Mouse (Mus musculus): ENCODE data around the gene Pip4k2a. TPM values are rescaled to one million over a fixed set of nuclear protein-coding genes. Genes with fewer than 3 reads are reported as not detected.

The Pip4k2a gene
- polyA plus RNA-seq, 1 experiment from 2014 or later, result 8.6 TPM

- no peaks in the 10 kb centered on the region for H3K27me3 ChIP-seq (replicated peaks)
- no peak overlapping the region for H3K4me3 ChIP-seq
- H3K4me1 ChIP-seq (replicated peaks), result peaks cover 51% of the 10 kb centered on the region
- H3K9me3 ChIP-seq (replicated peaks), result no peaks in the 10 kb centered on the region
- no peak for ATAC-seq (ENCODE audit: insufficient number of reproducible peaks, low FRiP score)
- 79% methylated on average over 13 of the region's 13 CpGs for WGBS
- H3K9ac ChIP-seq, result no peak overlapping the region
- H3K27ac ChIP-seq (ENCODE audit: poor library complexity, severe bottlenecking), result no peak overlapping the region
- no peak overlapping the region for H3K4me2 ChIP-seq
- no peaks in the 10 kb centered on the region for H3K36me3 ChIP-seq
Measured at GRCm38 (mm10) chr2:18955671-18956070, 42.3 kb downstream of the Pip4k2a start.

- no peak overlapping the region for H3K4me3 ChIP-seq
- H3K4me1 ChIP-seq (replicated peaks), result peaks cover 48% of the 10 kb centered on the region
- H3K9ac ChIP-seq, result no peak overlapping the region
- no peak for ATAC-seq (ENCODE audit: insufficient number of reproducible peaks, low FRiP score)
- no peak overlapping the region for H3K27ac ChIP-seq (ENCODE audit: poor library complexity, severe bottlenecking)
- H3K27me3 ChIP-seq (replicated peaks), result no peaks in the 10 kb centered on the region
- no peak overlapping the region for H3K4me2 ChIP-seq
- H3K36me3 ChIP-seq, result no peaks in the 10 kb centered on the region
- no peaks in the 10 kb centered on the region for H3K9me3 ChIP-seq (replicated peaks)
- 42% methylated on average over 4 of the region's 4 CpGs for WGBS
Measured at GRCm38 (mm10) chr2:18955022-18955421, 42.9 kb downstream of the Pip4k2a start.

- Histone ChIP-seq H3K4me3 (no peak overlapping the region), H3K36me3 (no peaks in the 10 kb centered on the region), H3K4me1 (replicated peaks) (peaks cover 49% of the 10 kb centered on the region), H3K27ac (ENCODE audit: poor library complexity, severe bottlenecking) (no peak overlapping the region), H3K4me2 (no peak overlapping the region), H3K9ac (no peak overlapping the region), H3K27me3 (replicated peaks) (no peaks in the 10 kb centered on the region), H3K9me3 (replicated peaks) (no peaks in the 10 kb centered on the region)
- no peak for ATAC-seq (ENCODE audit: insufficient number of reproducible peaks, low FRiP score)
- 72% methylated on average over 4 of the region's 4 CpGs for WGBS
Measured at GRCm38 (mm10) chr2:18954422-18954821, 43.5 kb downstream of the Pip4k2a start.

GRCm38 (mm10) chr2:18952102-18952673, 45.7 kb downstream of the Pip4k2a start:
- Histone ChIP-seq H3K4me3 (no peak overlapping the region), H3K9ac (no peak overlapping the region), H3K27ac (ENCODE audit: poor library complexity, severe bottlenecking) (no peak overlapping the region), H3K9me3 (replicated peaks) (no peaks in the 10 kb centered on the region), H3K36me3 (no peaks in the 10 kb centered on the region), H3K4me2 (no peak overlapping the region), H3K27me3 (replicated peaks) (no peaks in the 10 kb centered on the region), H3K4me1 (replicated peaks) (peaks cover 41% of the 10 kb centered on the region)
- WGBS, result 52% methylated on average over 7 of the region's 7 CpGs
- ATAC-seq (ENCODE audit: insufficient number of reproducible peaks, low FRiP score), result no peak

GRCm38 (mm10) chr2:18950758-18951157, 47.2 kb downstream of the Pip4k2a start:
- WGBS, result 81% methylated on average over 2 of the region's 2 CpGs
- no peak for ATAC-seq (ENCODE audit: insufficient number of reproducible peaks, low FRiP score)
- Histone ChIP-seq H3K27me3 (replicated peaks) (no peaks in the 10 kb centered on the region), H3K36me3 (no peaks in the 10 kb centered on the region), H3K9me3 (replicated peaks) (no peaks in the 10 kb centered on the region), H3K4me3 (no peak overlapping the region), H3K27ac (ENCODE audit: poor library complexity, severe bottlenecking) (no peak overlapping the region), H3K4me2 (no peak overlapping the region), H3K4me1 (replicated peaks) (peaks cover 34% of the 10 kb centered on the region), H3K9ac (no peak overlapping the region)

- no peaks in the 10 kb centered on the region for H3K9me3 ChIP-seq (replicated peaks)
- no peaks in the 10 kb centered on the region for H3K36me3 ChIP-seq
- 85% methylated on average over 7 of the region's 7 CpGs for WGBS
- no peak overlapping the region for H3K4me2 ChIP-seq
- H3K27me3 ChIP-seq (replicated peaks), result no peaks in the 10 kb centered on the region
- no peak overlapping the region for H3K4me3 ChIP-seq
- no peak for ATAC-seq (ENCODE audit: insufficient number of reproducible peaks, low FRiP score)
- H3K27ac ChIP-seq (ENCODE audit: poor library complexity, severe bottlenecking), result no peak overlapping the region
- H3K4me1 ChIP-seq (replicated peaks), result peaks cover 29% of the 10 kb centered on the region
- no peak overlapping the region for H3K9ac ChIP-seq
Measured at GRCm38 (mm10) chr2:18948741-18949140, 49.2 kb downstream of the Pip4k2a start.

- H3K9me3 ChIP-seq (replicated peaks), result no peaks in the 10 kb centered on the region
- WGBS, result 50% methylated on average over 7 of the region's 7 CpGs
- no peak overlapping the region for H3K4me3 ChIP-seq
- no peaks in the 10 kb centered on the region for H3K27me3 ChIP-seq (replicated peaks)
- peaks cover 36% of the 10 kb centered on the region for H3K4me1 ChIP-seq (replicated peaks)
- ATAC-seq (ENCODE audit: insufficient number of reproducible peaks, low FRiP score), result no peak
- H3K27ac ChIP-seq (ENCODE audit: poor library complexity, severe bottlenecking), result no peak overlapping the region
- no peak overlapping the region for H3K4me2 ChIP-seq
- no peak overlapping the region for H3K9ac ChIP-seq
- no peaks in the 10 kb centered on the region for H3K36me3 ChIP-seq
Measured at GRCm38 (mm10) chr2:18947669-18948459, 50.1 kb downstream of the Pip4k2a start.

- ATAC-seq (ENCODE audit: insufficient number of reproducible peaks, low FRiP score), result no peak
- WGBS, result 66% methylated on average over 1 of the region's 1 CpGs
- H3K4me1 ChIP-seq (replicated peaks), result peaks cover 35% of the 10 kb centered on the region
Measured at GRCm38 (mm10) chr2:18945438-18945837, 52.5 kb downstream of the Pip4k2a start.

GRCm38 (mm10) chr2:18943930-18944329, 54.0 kb downstream of the Pip4k2a start:
- no peak overlapping the region for H3K9ac ChIP-seq
- WGBS, result 79% methylated on average over 2 of the region's 2 CpGs
- peaks cover 38% of the 10 kb centered on the region for H3K4me1 ChIP-seq (replicated peaks)
- ATAC-seq (ENCODE audit: insufficient number of reproducible peaks, low FRiP score), result no peak
- H3K4me2 ChIP-seq, result no peak overlapping the region
- H3K27me3 ChIP-seq (replicated peaks), result no peaks in the 10 kb centered on the region
- no peak overlapping the region for H3K27ac ChIP-seq (ENCODE audit: poor library complexity, severe bottlenecking)
- no peaks in the 10 kb centered on the region for H3K36me3 ChIP-seq
- H3K4me3 ChIP-seq, result no peak overlapping the region
- H3K9me3 ChIP-seq (replicated peaks), result no peaks in the 10 kb centered on the region

More at GRCm38 (mm10) chr2:18945438-18945837, 52.5 kb downstream of the Pip4k2a start:
- no peaks in the 10 kb centered on the region for H3K9me3 ChIP-seq (replicated peaks)
- no peaks in the 10 kb centered on the region for H3K27me3 ChIP-seq (replicated peaks)
- H3K9ac ChIP-seq, result no peak overlapping the region
- H3K27ac ChIP-seq (ENCODE audit: poor library complexity, severe bottlenecking), result no peak overlapping the region
- H3K36me3 ChIP-seq, result no peaks in the 10 kb centered on the region
- H3K4me3 ChIP-seq, result no peak overlapping the region
- no peak overlapping the region for H3K4me2 ChIP-seq

- Histone ChIP-seq H3K4me3 (no peak overlapping the region), H3K4me2 (no peak overlapping the region), H3K36me3 (no peaks in the 10 kb centered on the region), H3K4me1 (replicated peaks) (peaks cover 41% of the 10 kb centered on the region), H3K27me3 (replicated peaks) (no peaks in the 10 kb centered on the region), H3K9me3 (replicated peaks) (no peaks in the 10 kb centered on the region), H3K27ac (ENCODE audit: poor library complexity, severe bottlenecking) (peak overlapping the region; percentile 58), H3K9ac (no peak overlapping the region)
- 42% methylated on average over 4 of the region's 4 CpGs for WGBS
- ATAC-seq (ENCODE audit: insufficient number of reproducible peaks, low FRiP score), result no peak
Measured at GRCm38 (mm10) chr2:18943366-18943765, 54.6 kb downstream of the Pip4k2a start.

- 0 out of 2 replicates have a peak, but pooled peaks have one; percentile 37 for ATAC-seq (ENCODE audit: insufficient number of reproducible peaks, low FRiP score)
- H3K9me3 ChIP-seq (replicated peaks), result no peaks in the 10 kb centered on the region
- WGBS, result 21% methylated on average over 12 of the region's 12 CpGs
- no peaks in the 10 kb centered on the region for H3K27me3 ChIP-seq (replicated peaks)
- no peaks in the 10 kb centered on the region for H3K36me3 ChIP-seq
- peaks cover 51% of the 10 kb centered on the region for H3K4me1 ChIP-seq (replicated peaks)
- H3K4me2 ChIP-seq, result peak overlapping the region; percentile 40
- H3K4me3 ChIP-seq, result no peak overlapping the region
- no peak overlapping the region for H3K9ac ChIP-seq
- H3K27ac ChIP-seq (ENCODE audit: poor library complexity, severe bottlenecking), result peak overlapping the region; percentile 17; the same call in 1 of the 2 replicates
Measured at GRCm38 (mm10) chr2:18940693-18941270, 57.1 kb downstream of the Pip4k2a start.
